Mouse (Mus musculus) left cerebral cortex, adult 11 months (tissue): ENCODE measurements around the gene Prrt3.

Experiments used
- DNase-seq: peaks from one replicate; pipeline ENCODE4 v3.0.0; 2022; ENCODE audit warnings: low spot score

The Prrt3 gene

GRCm38 (mm10) chr6:113501388-113502084, at the start of gene Prrt3:
Gene Prrt3, minus strand, starts transcription at chr6:113501931.
- peak; percentile 72 for DNase-seq

- DNase-seq = no peak
Measured at GRCm38 (mm10) chr6:113543906-113544481, 42.3 kb upstream of the Prrt3 start.

GRCm38 (mm10) chr6:113541610-113542009, 39.9 kb upstream of the Prrt3 start:
- no peak for DNase-seq

- DNase-seq = no peak
Measured at GRCm38 (mm10) chr6:113534886-113535285, 33.2 kb upstream of the Prrt3 start.

DNA sequence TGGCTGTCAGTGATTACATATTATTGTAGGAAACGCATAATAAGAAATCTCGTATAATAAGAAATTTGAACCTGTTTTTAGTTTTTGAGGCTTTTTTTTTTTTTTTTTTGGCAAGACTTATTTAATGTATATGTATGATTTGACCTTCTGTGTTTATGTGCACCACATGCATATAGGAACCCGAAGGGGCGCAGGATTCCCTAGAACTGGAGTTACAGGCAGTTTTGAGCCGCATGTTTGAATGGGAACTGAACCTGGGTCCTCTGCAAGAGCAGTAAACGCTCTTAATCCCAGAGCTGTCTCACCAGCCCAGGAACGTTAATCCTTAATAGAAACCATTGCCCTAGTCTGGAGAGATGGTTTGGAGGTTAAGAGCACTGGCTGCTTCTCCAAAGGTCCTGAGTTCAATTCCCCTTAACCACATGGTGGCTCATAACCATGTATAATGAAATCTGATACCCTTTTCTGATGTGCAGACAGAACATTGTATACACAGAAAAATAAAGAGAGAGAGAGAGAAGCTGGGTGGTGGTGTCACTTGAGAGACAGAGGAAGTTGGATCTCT, 30.2 kb upstream of the Prrt3 start:
- DNase-seq = no peak

DNA sequence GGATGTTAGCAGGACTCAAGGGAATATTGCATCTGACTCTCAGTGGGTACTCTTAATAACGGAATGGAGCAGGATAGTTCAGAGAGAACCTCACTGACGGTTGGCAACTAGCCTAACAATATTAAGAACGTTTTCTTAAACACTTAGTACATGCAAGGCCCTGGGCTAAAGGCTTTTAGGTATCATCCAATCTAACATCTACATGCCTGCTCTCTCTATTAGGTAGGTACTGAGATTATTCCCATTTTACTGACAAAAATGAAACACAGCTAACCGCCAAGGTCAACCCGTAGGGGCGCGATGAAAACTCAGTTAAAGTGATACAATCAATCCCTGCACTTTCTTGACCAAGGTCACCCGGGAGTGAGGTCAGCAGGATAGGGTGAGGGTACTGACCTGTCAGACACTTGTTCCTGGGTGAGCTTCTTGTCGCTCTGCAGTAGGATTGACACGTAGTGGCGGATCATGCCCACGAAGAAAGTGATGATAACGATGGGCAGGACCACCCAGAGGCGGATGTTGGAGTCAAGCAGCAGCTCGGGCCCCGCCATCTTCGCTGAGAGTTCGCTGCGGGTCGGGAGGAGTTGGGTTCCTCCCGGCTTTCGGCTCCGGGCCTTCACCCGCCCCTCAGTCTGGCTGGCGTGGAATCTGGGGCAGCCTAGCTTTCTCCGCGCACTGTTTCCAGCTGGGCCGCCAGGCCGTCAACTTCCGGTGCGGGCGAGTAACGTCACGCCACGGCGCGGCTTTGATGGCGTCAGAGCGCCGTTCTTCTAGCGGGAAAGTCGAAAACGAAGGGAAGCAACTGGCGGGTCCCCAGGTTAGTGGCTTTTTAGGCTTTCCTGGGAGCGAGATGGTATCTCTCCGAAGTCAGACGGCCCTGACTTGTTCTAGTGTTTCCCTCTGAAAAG, 29.5 kb upstream of the Prrt3 start, which contains the start of the genes Emc3 and Fancd2:
Emc3 (minus strand) TSS at position 721 of the 908 bp plus-strand sequence.
Fancd2 (plus strand) TSS at position 751 of the 908 bp plus-strand sequence.
- DNase-seq = peak; percentile 79

DNA sequence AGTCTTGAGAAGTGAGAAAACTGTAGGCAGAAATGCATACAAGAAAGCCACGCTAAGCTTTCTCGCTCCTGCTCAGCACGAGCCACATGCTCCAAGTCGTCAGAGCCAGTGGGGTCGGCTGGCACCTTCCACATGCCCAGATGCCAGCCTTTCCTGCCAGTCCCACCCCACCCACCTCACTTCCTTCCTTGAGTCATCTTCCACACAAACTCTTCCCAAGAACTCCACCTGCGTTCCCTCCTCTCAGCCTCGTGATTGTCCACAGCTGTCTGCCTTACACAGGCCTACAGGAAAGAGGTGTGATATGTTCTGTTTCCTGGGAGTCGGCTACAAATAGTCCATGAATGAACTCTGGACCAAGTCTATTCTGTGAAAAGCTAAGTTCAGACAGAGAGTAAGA, 21.7 kb upstream of the Prrt3 start:
- no peak for DNase-seq

DNA sequence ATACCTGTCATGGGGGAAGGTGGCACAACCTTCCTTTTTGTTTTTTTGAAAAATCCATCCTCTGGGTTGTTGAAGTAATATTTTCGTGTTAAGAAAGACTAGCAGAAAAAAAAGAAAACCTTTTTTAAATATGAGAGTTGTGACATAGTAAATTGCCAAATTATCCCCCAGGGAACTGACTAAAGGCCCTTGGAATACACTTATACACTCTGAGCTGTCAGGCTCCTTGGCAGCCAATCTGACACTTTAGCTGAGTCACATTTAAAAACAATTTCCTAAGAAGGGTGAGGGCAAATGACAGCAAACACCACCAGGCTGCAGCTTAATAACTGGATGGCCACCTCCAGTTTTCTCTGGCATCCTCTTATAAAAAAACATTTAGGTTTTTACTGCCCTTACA, 20.6 kb upstream of the Prrt3 start:
- no peak for DNase-seq

DNA sequence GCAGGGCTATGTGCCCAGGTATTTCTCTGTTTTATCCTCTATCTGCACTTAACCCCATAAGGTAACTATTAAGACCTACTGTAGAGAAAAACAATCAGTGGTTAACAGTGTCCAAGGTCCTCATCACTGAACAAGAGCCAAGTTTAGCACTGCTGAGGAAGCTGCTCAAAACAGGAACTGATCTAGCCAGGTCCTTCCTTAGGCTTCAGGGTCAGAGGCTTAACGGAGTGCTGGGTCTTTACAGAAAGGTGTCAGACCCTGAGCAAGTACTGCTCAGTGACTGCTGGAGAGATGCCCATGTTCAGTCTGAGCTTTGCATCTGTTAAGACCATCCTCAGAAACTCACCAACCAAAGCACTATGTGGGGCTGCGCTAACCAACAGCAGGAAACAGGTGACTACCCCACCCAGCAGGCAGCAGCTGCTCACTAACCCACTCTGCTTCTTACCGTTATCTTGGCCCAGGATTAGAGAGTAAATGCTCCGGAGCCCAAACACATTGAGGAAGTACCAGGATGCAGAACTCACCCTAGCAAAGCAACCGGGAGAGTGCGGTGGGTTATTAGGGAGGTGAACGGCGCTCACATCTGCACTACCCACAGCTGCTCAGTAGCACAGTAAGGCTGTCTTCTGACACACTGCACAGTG, 15.8 kb upstream of the Prrt3 start:
- DNase-seq = no peak

DNA sequence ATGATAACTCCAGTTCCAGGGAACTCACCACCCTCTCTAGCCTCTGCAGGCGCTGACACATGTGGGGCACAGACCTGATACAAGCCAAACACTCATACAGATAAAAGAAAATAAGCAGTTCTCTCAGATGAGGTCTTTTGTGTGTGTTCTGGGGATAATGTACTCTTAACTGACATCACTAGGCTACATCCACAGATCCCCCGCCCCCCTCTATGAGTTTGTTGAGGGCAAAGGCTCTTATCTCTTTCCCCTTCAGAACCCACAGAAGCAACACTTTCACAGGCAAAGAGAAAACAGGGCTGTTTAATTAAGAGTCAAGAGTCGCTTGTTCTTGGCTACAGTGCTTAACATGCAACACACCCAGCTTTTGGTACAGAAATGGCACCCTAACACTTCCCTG, 12.9 kb upstream of the Prrt3 start:
- no peak for DNase-seq

GRCm38 (mm10) chr6:113513944-113514343, 12.2 kb upstream of the Prrt3 start:
- DNase-seq = no peak

DNA sequence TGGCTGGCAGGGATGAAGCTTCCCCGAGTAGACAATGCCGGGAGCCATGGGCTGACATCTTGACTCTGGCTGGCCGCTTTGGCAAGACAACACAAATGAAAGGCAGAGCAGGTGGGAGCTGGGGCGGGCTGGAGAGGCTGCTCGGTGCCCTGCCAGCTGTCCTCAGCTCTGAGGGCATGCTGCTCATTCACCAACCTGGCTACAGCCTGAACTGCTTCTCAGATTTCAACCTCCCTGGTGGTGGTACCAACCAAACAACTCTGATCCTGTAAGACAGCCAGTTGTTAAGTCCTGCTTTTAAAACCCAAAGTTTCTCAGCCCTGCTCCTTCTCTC, 7.2 kb upstream of the Prrt3 start:
- DNase-seq = no peak

GRCm38 (mm10) chr6:113508272-113508946, 6.7 kb upstream of the Prrt3 start:
- no peak for DNase-seq

- DNase-seq = no peak
Measured at GRCm38 (mm10) chr6:113507130-113507529, 5.4 kb upstream of the Prrt3 start.

DNA sequence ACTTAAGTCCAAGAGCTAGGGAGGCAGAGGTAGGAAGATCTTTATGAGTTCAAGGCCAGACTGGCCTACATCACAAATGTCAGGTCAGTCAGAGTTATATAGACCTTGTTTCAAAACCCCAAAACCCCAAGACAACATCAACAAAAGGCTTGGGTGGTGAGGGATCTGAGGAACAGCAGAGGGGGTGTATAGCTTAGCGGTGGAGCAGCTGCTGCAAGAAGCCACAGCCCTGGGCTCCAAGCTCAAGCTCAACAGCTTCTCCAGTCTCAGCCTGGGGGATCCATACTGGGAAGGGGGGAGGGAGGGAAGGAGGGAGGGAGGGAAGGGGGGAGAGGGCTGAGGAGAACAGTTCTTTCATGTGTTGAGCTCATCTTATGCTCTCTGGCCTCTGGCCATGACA, 4.0 kb upstream of the Prrt3 start:
- DNase-seq = no peak

GRCm38 (mm10) chr6:113502801-113503200, 1.1 kb upstream of the Prrt3 start:
- DNase-seq = no peak

DNA sequence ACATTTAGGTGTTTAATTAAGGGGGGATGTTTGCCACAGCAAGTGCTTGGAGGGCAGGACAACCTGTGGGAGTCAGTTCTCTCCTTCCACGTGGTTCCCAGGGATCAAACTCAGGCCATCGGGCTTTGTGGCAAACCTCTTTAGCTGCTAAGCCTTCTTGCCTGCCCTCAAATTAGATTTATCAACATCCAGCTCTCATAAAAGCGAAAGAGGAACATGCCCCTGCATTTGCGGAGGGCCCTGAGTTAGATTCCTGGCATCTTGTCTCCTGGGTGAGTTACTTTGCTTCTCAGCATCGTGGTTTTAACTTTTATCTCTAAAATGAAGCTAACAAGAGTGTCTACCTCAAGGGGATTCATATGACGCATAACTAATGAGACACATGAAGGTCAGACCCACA, 2.4 kb downstream of the Prrt3 start:
- DNase-seq = no peak

DNA sequence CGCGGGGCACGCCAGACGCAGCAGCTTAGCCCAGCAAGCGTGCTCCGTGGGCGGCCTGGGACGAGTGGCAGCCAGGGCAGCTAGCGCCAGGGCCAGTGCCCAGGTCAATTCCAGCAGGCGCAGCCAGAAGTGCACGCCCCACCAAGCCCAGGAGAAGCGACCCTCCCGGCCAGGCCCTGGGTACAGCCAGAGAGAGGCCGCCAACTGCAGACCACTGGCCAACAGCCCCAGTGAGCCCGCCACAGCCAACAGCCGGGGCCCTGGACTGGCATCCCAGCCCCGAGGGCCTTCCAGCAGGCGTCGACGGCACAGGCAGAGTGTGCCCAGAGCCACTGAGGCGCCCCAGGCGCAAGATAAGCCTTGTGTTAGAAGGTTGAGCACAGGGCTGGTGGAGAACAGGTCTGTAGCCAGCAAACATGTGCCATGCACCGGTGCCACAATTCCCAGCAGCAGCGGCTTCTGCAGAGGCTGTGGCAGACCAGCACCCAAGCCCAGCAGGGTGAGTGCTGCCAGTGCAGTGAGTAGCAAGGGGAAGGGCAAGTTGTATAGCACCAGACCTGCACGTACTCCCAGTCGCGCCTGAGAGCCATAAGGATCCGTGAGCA, 6.6 kb downstream of the Prrt3 start:
- DNase-seq = no peak

DNA sequence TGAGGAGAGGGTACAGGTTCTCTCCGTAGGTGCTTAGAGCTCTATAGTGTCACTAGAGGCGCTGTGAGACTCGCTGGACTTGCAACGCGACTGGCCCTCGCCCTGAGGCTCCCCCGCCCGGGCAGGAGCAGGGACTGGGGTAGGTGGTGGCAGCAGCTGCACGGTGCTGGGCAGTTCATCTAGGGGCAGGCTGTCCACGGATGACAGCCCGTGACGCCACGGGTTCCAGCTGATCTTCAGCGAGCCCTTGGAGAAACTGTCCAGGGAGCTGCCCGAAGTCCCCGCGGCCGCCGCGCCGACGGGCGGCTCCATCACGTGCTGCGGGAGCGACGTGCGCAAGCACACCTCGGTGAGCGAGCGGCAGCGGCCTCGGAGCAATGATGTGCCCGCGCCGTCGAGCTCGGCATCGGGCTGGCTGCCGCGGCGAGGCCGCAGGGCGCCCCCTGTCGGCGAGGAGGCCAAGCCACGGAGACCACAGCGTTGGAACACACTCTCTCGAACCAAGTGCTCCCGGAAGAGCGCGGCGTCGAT, 7.4 kb downstream of the Prrt3 start:
- no peak for DNase-seq

DNA sequence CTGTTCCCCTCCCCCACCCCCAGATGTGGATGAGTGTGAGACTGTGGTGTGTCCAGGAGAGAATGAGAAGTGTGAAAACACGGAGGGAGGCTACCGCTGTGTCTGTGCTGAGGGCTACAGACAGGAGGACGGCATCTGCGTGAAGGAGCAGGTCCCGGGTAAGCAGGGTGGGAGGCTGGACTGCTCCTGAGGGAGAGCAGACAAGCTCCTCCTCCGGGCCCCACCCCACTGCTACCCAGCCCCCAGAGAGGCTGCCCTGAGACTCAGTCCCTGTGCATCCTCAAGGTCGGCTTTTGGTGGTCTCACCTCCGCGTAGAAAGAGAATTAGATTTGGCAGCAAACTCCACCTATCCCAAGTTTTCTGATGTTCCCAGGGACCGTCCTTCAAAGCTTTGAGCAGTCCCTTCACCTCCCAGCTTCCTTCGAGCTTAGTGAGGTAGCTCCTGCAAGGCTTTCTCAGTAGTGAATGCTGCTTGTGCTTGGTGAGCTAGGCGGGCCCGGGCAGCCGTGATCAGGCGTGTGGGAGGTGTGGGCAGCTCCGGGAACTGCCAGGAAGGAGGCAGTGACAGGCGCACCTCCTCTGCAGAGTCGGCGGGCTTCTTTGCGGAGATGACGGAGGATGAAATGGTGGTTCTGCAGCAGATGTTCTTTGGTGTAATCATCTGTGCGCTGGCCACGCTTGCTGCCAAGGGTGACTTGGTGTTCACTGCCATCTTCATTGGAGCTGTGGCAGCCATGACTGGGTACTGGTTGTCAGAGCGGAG, 9.4 kb downstream of the Prrt3 start:
- DNase-seq = peak; percentile 61
